8 mouse cellular contexts compared by ENCODE assay signal in genomic region chr10:121206002-121206742, GRCm38 (mm10).
DNase-seq lines count a peak whose midpoint lies in the region; ATAC-seq lines count a peak whose summit lies in the region.

No protein-coding gene starts in this region.

- H3K9me3 ChIP-seq in embryonic facial prominence, embryonic 15.5 days (replicated peaks), result no peaks in the 10 kb centered on the region
- no peaks in the 10 kb centered on the region for H3K9me3 ChIP-seq in liver, embryonic 15.5 days (replicated peaks)
- H3K9me3 ChIP-seq in neural tube, embryonic 15.5 days (replicated peaks), result no peaks in the 10 kb centered on the region

- intact Hi-C loops in heart, postnatal 10 days (cut with DNase I), result no loop called here

- DNase-seq in adrenal gland, adult 2 months, result peak; percentile 21
- no peak for DNase-seq in adrenal gland, postnatal 4 days (ENCODE audit: low spot score in 2 of 2)
- DNase-seq in heart, postnatal 10 days, result peak; percentile 88
- DNase-seq in kidney, postnatal 4 days, result peak; percentile 61 to 72
- DNase-seq in urinary bladder, postnatal 25 days (ENCODE audit: low spot score), result no peak

- H3K4me1 ChIP-seq in embryonic facial prominence, embryonic 15.5 days, result peaks cover 11% of the 10 kb centered on the region
- no peaks in the 10 kb centered on the region for H3K4me1 ChIP-seq in liver, embryonic 15.5 days (replicated peaks)
- H3K4me1 ChIP-seq in neural tube, embryonic 15.5 days, result peaks cover 16% of the 10 kb centered on the region

- 0 out of 2 replicates have a peak overlapping the region, but pooled peaks have one; percentile 6 for H3K4me2 ChIP-seq in embryonic facial prominence, embryonic 15.5 days (replicated peaks)
- no peak overlapping the region for H3K4me2 ChIP-seq in liver, embryonic 15.5 days
- peak overlapping the region; percentile 32 for H3K4me2 ChIP-seq in neural tube, embryonic 15.5 days

- no peaks in the 10 kb centered on the region for H3K27me3 ChIP-seq in embryonic facial prominence, embryonic 15.5 days
- H3K27me3 ChIP-seq in liver, embryonic 15.5 days, result no peaks in the 10 kb centered on the region
- H3K27me3 ChIP-seq in neural tube, embryonic 15.5 days (replicated peaks), result peaks cover 32% of the 10 kb centered on the region

- no peak overlapping the region for H3K4me3 ChIP-seq in embryonic facial prominence, embryonic 15.5 days (replicated peaks)
- no peak overlapping the region for H3K4me3 ChIP-seq in liver, embryonic 15.5 days (replicated peaks)
- H3K4me3 ChIP-seq in neural tube, embryonic 15.5 days (replicated peaks), result no peak overlapping the region

- WGBS in embryonic facial prominence, embryonic 15.5 days, result 22% methylated on average over 15 of the region's 15 CpGs
- 46% methylated on average over 15 of the region's 15 CpGs for WGBS in liver, embryonic 15.5 days (ENCODE audit: insufficient replicate concordance)
- 6% methylated on average over 15 of the region's 15 CpGs for WGBS in neural tube, embryonic 15.5 days

- peak overlapping the region; percentile 63 for H3K27ac ChIP-seq in embryonic facial prominence, embryonic 15.5 days (replicated peaks)
- H3K27ac ChIP-seq in liver, embryonic 15.5 days (replicated peaks), result no peak overlapping the region
- H3K27ac ChIP-seq in neural tube, embryonic 15.5 days (replicated peaks), result peak overlapping the region; percentile 72

- peak; percentile 91 for ATAC-seq in embryonic facial prominence, embryonic 15.5 days (ENCODE audit: insufficient number of reproducible peaks, low FRiP score, low TSS enrichment, low read depth)
- 0 out of 2 replicates have a peak, but pooled peaks have one; percentile 37 for ATAC-seq in liver, embryonic 15.5 days (ENCODE audit: insufficient read depth)
- peak; percentile 92 for ATAC-seq in neural tube, embryonic 15.5 days (ENCODE audit: low FRiP score)

- H3K9ac ChIP-seq in embryonic facial prominence, embryonic 15.5 days, result no peak overlapping the region
- no peak overlapping the region for H3K9ac ChIP-seq in liver, embryonic 15.5 days
- H3K9ac ChIP-seq in neural tube, embryonic 15.5 days (replicated peaks), result no peak overlapping the region

- no peaks in the 10 kb centered on the region for H3K36me3 ChIP-seq in embryonic facial prominence, embryonic 15.5 days
- H3K36me3 ChIP-seq in liver, embryonic 15.5 days (replicated peaks), result no peaks in the 10 kb centered on the region
- H3K36me3 ChIP-seq in neural tube, embryonic 15.5 days, result no peaks in the 10 kb centered on the region

Comparison
In these comparisons a context has a peak if more than half of its experiments do, and no peak if none do; other contexts are left out.
1. DNase-seq: peak in adrenal gland, adult 2 months (single experiment), heart, postnatal 10 days (2 of 2) and kidney, postnatal 4 days (2 of 2); none in adrenal gland, postnatal 4 days (0 of 2) and urinary bladder, postnatal 25 days (single experiment).
2. ATAC-seq: peak in every context shown above with its lines; median percentile 92 in neural tube, embryonic 15.5 days; 91 in embryonic facial prominence, embryonic 15.5 days; 37 in liver, embryonic 15.5 days.